Mouse (Mus musculus) brain, adult 2 months (tissue): ENCODE results near the gene Chml.
A peak's percentile ranks its signal among the peaks of the same experiment; 100 is the strongest.

Source experiments
- DNase-seq: peaks from one replicate; pipeline ENCODE4 v3.0.0; 2011; ENCODE audit warnings: low read depth, low spot score

Chml gene

DNA sequence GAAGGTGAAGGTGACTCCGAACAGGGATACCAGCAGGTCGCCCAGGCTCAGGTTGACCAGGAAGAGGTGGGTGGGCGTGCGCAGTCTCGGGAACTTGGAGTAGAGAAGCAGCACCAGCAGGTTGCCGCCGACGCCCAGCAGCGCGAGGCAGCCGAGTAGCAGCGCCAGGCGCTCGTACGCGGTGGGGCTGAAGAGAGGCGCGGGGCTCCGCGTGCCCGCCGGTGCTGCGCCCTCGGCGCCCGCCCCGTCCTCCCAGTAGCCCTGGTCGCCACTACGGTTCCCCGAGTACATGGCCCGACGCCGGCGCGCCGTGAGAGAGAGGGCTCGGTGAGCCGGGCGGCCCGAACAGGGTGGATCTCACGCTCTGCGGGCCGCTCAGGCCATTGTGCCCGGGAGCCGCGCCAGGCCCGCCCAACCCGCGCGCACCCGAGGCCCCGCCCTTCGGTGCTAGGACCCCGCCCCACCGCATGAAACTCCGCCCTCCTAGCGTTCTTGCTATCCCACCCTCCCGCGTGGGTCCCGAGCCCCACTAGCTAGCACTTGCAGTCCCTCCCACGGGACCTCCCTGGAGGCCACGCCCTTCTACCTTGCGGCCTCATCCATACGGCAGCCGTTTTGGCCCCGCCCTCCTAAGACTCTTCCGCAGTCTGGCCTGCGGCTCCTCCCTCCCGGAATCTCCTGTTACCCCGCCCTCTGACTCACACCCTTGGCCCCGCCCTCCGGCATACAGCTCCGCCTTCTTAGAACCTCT lies at the start of gene Chml, which contains the start of gene Opn3:
Chml (minus strand) TSS at position 656 of the 751 bp plus-strand sequence.
Opn3 (minus strand) TSS at position 531 of the 751 bp plus-strand sequence.
- DNase-seq = peak; percentile 99

DNA sequence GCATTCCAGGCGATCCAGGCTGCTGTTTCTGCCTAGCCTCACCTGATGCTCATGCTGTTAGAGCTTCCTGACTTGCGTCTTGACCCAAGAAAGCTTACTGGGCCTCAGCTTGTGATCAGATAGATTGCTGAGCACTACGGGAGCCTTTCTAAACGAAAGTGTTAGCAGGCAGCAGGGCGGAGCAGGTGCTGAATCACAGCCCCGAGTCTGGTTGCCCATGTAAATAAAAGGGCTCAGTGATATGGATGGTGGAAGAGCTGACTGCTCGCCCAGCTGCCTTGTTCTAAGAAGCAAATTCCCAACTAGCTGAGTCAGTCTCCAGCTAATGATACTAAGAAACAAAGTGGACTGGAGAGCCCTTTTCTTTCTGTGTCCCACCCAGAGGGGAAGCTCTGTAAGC lies 33.1 kb upstream of the Chml start:
- peak; percentile 29 for DNase-seq

DNA sequence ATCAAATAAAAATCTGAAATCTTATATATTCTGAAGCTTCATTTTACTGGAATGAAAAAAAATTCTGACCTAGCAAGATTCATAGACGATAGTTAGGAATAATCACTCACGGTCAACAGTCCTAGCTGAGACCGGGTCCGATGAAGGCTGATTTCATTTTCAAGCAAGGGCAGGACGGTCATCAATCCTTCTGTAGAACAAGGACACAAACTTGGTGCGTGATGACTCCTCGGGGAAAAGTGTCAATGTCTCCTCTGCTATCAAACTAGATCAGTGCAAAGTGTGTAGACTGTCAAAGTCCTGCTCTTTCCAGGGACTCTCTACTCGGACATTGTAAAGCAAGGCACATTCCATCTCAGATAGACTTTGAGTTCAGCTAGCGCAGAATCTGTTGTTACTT lies 24.1 kb upstream of the Chml start:
- DNase-seq = no peak

DNA sequence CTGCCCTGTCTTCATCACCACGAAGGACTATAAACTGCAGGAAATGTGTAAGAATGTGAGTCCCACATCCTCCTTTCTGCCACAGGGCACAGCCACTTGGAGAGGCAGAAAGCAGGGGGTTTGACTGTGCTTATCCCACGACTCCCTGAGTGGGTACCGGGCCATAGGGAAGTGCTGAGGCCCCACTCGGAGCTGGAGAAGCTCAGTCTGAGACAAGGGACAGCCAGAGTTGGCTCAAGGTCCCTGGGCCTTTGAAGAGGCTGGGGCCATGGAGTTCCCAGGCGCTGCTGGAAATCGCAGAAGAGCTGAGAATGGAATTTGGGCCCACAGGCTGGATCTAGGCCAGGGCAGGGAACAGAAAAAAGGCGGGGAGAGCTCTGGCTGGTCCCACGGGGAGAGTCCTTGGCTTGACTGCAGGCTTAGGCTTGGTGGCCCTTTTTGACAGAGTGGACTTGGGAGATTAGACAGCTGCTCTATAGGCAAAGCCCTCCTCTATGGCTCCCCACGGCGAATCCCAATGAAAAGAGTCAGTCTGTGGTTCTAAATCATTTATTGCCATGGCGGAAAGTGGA lies 19.7 kb upstream of the Chml start:
- no peak for DNase-seq

DNA sequence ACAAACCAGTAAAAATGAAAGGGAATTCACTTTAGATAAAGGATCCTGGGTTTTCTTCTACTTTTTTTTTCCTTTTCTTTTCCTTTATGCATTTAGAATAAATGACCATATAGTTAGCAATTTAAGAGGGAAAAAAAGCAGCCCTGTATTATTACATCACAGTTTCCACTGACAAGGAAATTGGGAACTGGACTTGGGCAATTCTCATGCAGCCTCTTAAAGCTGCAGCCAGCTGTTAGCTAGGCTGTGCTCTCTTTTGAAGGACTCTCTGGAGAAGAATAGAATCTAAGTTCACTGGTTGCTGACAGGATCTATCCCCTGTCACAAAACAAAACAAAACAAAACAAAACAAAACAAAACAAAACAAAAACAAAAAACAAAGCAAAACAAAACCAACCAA lies 15.3 kb upstream of the Chml start:
- DNase-seq = no peak

GRCm38 (mm10) chr1:175707599-175707998 lies 14.9 kb upstream of the Chml start:
- DNase-seq = no peak

DNA sequence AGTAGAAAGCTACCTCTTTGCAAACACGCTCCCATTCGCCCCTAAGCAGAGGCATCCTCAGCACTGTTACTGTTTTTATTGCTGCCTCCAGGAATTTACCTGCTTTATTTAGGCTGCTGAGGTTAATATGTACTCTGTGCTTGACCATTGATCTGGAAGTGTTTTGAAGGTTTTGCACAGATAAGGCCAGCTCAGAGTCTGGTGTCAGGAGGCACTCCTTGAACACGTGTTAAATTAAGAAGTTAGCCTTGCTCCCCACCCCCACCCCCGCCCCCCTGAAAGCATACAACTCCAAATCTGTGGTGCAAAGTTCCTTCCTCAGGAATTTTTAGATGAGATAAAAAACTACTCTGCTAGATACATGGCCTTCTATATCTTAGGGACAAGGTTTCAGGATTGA lies 8.4 kb upstream of the Chml start:
- DNase-seq = no peak

- no peak for DNase-seq
Measured at GRCm38 (mm10) chr1:175699796-175700195, 7.1 kb upstream of the Chml start.

GRCm38 (mm10) chr1:175699375-175699774 lies 6.7 kb upstream of the Chml start:
- peak; percentile 17 for DNase-seq

- DNase-seq = no peak
Measured at GRCm38 (mm10) chr1:175698293-175698692, 5.6 kb upstream of the Chml start, which contains the start of gene Wdr64. TSS of gene Wdr64 (plus strand) at chr1:175698593.

GRCm38 (mm10) chr1:175693429-175693960 lies 794 bp upstream of the Chml start:
- DNase-seq = peak; percentile 24

- no peak for DNase-seq
Measured at GRCm38 (mm10) chr1:175692997-175693361, 278 bp upstream of the Chml start.

DNA sequence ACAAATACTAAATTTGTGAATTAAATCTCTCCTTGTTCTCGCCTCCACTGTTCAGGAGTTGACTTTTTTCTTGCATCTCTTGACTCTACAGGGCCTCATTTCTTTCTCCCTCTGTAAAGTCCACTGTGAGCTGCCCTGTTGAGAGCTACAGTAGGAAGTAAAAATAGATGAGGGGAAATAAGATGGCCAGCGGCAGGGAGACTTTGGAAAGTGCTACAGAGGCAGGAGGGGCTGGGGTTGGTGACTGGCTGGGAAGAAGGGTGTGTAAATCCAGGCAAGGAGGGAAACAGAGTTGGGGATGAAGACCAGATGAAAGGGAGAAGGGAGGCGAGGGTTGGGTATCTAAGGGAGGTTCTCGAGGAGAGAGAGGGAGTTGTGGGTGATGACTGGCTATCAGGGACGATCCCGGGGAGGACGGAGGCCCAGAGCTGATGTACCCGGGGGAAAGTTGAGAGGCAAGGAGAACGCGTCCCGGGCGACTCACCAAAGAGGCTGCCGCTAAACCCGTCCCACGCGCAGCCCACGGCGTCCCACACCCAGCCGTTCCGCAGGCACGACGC lies 935 bp downstream of the Chml start:
- DNase-seq = peak; percentile 7

DNA sequence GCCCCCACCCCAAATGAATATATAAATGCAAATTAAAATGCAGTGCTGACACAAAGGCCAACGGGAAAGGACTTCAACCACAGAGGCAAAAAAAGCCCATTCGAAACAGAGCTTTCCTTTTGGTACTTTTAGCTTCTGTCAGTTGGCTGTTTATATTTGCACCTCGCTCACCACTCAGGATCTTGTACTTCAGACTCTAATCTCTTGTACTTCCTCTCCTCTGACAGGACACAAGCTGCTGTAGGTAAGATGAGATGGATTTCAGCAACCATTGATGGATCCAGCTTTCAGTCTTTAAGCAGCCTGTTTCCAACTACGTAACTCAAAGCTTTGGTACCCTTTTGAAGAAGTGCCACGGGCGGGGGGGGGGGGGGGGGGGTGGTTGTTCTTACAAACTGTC lies 11.7 kb downstream of the Chml start:
- DNase-seq = no peak

DNA sequence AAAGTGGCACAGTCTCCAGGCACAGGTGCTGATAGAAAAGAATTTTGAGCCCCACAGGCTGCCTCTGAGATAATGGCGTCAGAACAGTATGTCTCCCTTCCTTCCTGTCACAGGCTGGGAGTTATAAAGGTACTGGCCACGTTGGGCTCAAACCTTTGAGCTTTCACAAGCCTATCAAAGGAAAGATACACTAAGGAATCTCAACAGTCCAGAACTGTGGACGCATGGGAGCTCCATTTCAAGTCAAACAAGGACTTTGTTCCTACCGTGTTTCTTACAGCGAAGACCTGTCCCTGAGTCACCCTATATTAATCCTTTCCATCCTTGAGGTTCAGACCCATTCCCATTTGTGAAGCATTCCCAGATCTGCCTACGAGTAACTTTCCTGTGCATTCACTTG lies 15.2 kb downstream of the Chml start:
- DNase-seq = no peak

DNA sequence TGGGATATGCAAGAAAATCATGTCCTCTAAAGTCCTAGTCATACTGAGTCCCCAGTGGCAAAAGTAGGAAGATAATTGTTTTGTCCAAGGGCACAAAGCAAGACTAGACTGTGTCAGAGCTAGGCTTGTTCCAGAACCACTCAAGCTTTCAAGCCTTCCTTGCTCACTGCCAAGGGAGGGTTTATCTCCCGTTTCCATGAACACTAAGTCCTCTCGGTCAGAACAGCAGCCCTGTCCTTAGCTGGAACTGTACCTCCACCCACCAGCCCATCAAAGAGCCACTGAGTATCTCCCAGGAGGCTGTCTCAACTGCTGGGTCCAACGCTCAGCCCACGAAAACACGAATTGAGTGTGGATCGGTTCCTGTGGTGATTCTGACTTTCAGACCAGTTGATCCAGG lies 17.6 kb downstream of the Chml start:
- peak; percentile 6 for DNase-seq

DNA sequence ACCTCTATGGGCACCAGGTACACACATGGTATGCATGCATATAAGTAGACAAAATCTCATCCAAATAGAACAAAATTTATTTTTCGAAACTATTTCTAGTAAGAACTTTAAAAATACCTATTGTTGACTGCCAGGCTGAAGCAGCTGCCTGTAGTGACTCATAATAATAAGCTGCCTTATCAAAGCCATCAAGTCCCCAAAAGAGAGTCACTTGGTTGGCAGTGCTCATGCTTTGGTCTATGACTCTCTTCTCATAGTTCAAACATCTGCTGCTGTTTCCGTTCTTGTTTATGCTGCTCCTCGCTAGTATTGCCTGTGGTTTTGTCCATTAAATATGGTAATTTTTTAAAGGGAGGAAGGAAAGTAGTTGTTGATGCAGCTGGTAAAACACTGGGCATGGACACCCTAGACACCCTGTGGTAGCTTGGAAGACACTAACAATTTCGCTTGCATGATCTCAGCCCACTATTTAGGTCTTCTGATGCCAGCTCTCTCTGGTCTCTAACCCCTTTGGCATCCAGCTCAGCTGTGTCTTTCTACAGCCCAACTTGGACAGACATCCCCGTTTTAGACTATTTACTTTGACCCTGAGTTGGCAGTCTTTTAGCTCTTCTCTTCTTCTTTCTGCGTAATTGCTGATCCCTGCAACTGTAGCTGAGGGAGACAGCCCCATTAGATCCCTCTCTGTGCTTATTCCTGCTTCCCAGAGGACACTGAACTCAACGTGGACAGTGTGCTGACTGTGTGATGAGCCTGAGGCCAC lies 19.0 kb downstream of the Chml start:
- no peak for DNase-seq

DNA sequence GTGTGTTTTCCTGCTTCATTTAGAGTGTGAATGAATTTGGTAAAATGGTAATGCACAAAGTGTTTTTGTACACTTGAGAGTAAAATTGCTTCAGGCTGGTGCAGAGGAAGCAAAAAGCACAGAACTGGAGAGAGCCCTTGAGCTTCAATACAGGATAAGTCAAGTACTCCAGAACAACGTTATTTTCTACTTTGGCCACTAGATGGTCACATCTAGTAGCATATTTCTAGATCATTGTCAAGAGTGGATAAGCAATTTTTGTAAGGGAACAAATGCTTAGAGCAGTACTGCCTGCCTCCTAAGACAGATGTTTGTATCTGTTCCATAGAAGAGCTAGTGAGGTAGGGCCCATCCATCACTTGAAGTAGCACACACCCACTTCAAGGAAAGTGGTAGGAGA lies 21.1 kb downstream of the Chml start:
- DNase-seq = peak; percentile 44

DNA sequence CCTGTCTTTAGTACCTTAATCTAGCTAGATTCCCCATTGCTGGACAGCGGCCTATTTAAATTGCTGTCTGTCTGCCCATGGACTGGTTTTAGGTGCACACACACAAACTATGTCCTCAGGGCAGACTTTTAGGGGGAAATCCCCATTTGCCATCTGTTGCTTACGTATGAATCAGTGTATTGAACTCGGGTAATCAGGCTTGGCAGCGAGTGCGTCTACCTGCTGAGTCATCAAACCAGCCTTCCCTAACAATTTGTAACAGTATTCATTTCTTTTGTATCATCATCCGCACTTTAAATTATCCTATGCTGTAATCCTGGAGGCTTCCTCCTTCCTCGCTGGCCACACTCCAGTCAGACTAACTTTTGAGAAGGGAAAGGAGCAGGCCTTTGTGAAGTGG lies 22.7 kb downstream of the Chml start:
- no peak for DNase-seq

GRCm38 (mm10) chr1:175669456-175669855 lies 23.2 kb downstream of the Chml start:
- DNase-seq = no peak

GRCm38 (mm10) chr1:175668666-175669405 lies 23.9 kb downstream of the Chml start:
- peak; percentile 67 for DNase-seq
